Mouse (Mus musculus): ENCODE results near the gene Cnst.
A peak's percentile ranks its signal among the peaks of the same experiment; 100 is the strongest.

The Cnst gene

GRCm38 (mm10) chr1:179649324-179649723, 103.2 kb downstream of the Cnst start:
- DNase-seq, result no peak

- no peak for DNase-seq
Measured at GRCm38 (mm10) chr1:179650284-179650683, 104.1 kb downstream of the Cnst start.

GRCm38 (mm10) chr1:179651224-179651623, 105.1 kb downstream of the Cnst start:
- no peak for DNase-seq

- no peak for DNase-seq
Measured at GRCm38 (mm10) chr1:179663065-179663464, 116.9 kb downstream of the Cnst start.

GRCm38 (mm10) chr1:179664309-179664930, 118.2 kb downstream of the Cnst start:
- DNase-seq, result peak in 1 of 2 experiments; percentile 24

GRCm38 (mm10) chr1:179666971-179667370, 120.8 kb downstream of the Cnst start:
- DNase-seq, result no peak

- DNase-seq, result no peak
Measured at GRCm38 (mm10) chr1:179667450-179667849, 121.3 kb downstream of the Cnst start.

GRCm38 (mm10) chr1:179668013-179668805, 122.0 kb downstream of the Cnst start, which contains the start of gene Sccpdh:
TSS of gene Sccpdh (plus strand) at chr1:179668210.
- DNase-seq, result peak; percentile 89 to 96

GRCm38 (mm10) chr1:179668836-179669537, 122.8 kb downstream of the Cnst start:
- DNase-seq, result peak in 1 of 2 experiments; percentile 18

GRCm38 (mm10) chr1:179674355-179674754, 128.2 kb downstream of the Cnst start:
- DNase-seq, result no peak

GRCm38 (mm10) chr1:179677031-179677430, 130.9 kb downstream of the Cnst start:
- DNase-seq, result no peak
